Mouse (Mus musculus) heart, embryonic 15.5 days (tissue): Measurements from ENCODE around the gene Katnbl1. TPM values are rescaled to one million over a fixed set of nuclear protein-coding genes. Genes with fewer than 3 reads are reported as not detected.
A peak's percentile ranks its signal among the peaks of the same experiment; 100 is the strongest.

Experiments
- ATAC-seq: fragments of 200-750 bp; cut with Nextera tagmentation; replicated peaks from 2 replicates; pipeline ENCODE4 v1.8.0; 2017; ENCODE audit warnings: low read depth, moderate TSS enrichment; ENCODE audit not compliant: insufficient number of reproducible peaks, insufficient read depth, low FRiP score
- H3K27ac ChIP-seq: fragments of 300-500 bp; sonication (generic); 2 replicates; pipeline ENCODE4 v1.5.1; 2015; ENCODE audit warnings: mild to moderate bottlenecking, inconsistent platforms
- H3K27me3 ChIP-seq: fragments of 300-500 bp; sonication (generic); 2 replicates; pipeline ENCODE4 v1.6.1; 2015; ENCODE audit warnings: inconsistent platforms
- H3K36me3 ChIP-seq: fragments of 300-500 bp; sonication (generic); 2 replicates; pipeline ENCODE4 v1.6.1; 2015; ENCODE audit warnings: mild to moderate bottlenecking, inconsistent platforms
- H3K4me1 ChIP-seq: fragments of 300-500 bp; sonication (generic); replicated peaks from 2 replicates; pipeline ENCODE4 v1.6.1; 2015; ENCODE audit warnings: inconsistent platforms
- H3K4me2 ChIP-seq: fragments of 300-500 bp; sonication (generic); 2 replicates; pipeline ENCODE4 v1.6.1; 2015; ENCODE audit warnings: inconsistent platforms, mild to moderate bottlenecking, moderate library complexity
- H3K4me3 ChIP-seq: fragments of 300-500 bp; sonication (generic); 2 replicates; pipeline ENCODE4 v1.5.1; 2015; ENCODE audit warnings: mild to moderate bottlenecking, inconsistent platforms
- H3K9ac ChIP-seq: fragments of 300-500 bp; sonication (generic); 2 replicates; pipeline ENCODE4 v1.6.1; 2015; ENCODE audit warnings: mild to moderate bottlenecking, inconsistent platforms
- H3K9me3 ChIP-seq: fragments of 300-500 bp; sonication (generic); replicated peaks from 2 replicates; pipeline ENCODE4 v1.6.1; 2016; ENCODE audit warnings: inconsistent platforms
- WGBS: fragments of 180-500 bp; shearing (Covaris S2); methylation state at CpG from one replicate; pipeline ENCODE4 v1.1.7; 2015; ENCODE audit warnings: mixed read lengths; 5-methylcytosine and 5-hydroxymethylcytosine counted together
- polyA plus RNA-seq: library from polyadenylated mRNA; unstranded; fragments of >200 nt; fragmentation: Nextera tagmentation; extraction: Ambion mirVana; gene quantifications from 2 replicates; pipeline ENCODE4 v1.2.1, GENCODE M21; 2015

Gene Katnbl1
- polyA plus RNA-seq: 19.9 and 20.6 TPM in 2 replicates

- Histone ChIP-seq H3K36me3 (no peaks in the 10 kb centered on the region), H3K9me3 (no peaks in the 10 kb centered on the region), H3K4me1 (peaks cover 9% of the 10 kb centered on the region), H3K27me3 (no peaks in the 10 kb centered on the region), H3K4me3 (peak within 1 kb of the TSS; percentile 81), H3K4me2 (peak within 1 kb of the TSS; percentile 61), H3K27ac (peak within 1 kb of the TSS; percentile 85), H3K9ac (peak within 1 kb of the TSS; percentile 89)
- WGBS: under 1% methylated on average over 72 of the region's 72 CpGs
- ATAC-seq: peak; percentile 99
Measured at GRCm38 (mm10) chr2:112378973-112379898, at the start of gene Katnbl1. Katnbl1 (plus strand) TSS chr2:112379211.

GRCm38 (mm10) chr2:112332051-112332898, 46.7 kb upstream of the Katnbl1 start:
- H3K9me3 ChIP-seq: no peaks in the 10 kb centered on the region
- no peaks in the 10 kb centered on the region for H3K27me3 ChIP-seq
- no peak; the same call in 1 of the 2 replicates for ATAC-seq
- no peak overlapping the region for H3K4me3 ChIP-seq
- 37% methylated on average over 4 of the region's 4 CpGs for WGBS
- H3K36me3 ChIP-seq: peaks cover 31% of the 10 kb centered on the region
- H3K9ac ChIP-seq: no peak overlapping the region
- no peak overlapping the region for H3K4me2 ChIP-seq
- 0 out of 2 replicates have a peak overlapping the region, but pooled peaks have one; percentile 9 for H3K27ac ChIP-seq
- peaks cover 7% of the 10 kb centered on the region for H3K4me1 ChIP-seq

GRCm38 (mm10) chr2:112337211-112337610, 41.8 kb upstream of the Katnbl1 start:
- H3K27me3 ChIP-seq: no peaks in the 10 kb centered on the region
- no peak overlapping the region for H3K4me2 ChIP-seq
- H3K9me3 ChIP-seq: no peaks in the 10 kb centered on the region
- 91% methylated on average over 6 of the region's 6 CpGs for WGBS
- H3K27ac ChIP-seq: no peak overlapping the region
- no peak overlapping the region for H3K4me3 ChIP-seq
- peaks cover 2% of the 10 kb centered on the region for H3K4me1 ChIP-seq
- H3K36me3 ChIP-seq: peaks cover 59% of the 10 kb centered on the region
- H3K9ac ChIP-seq: no peak overlapping the region
- no peak for ATAC-seq

GRCm38 (mm10) chr2:112339736-112340135, 39.3 kb upstream of the Katnbl1 start:
- no peak overlapping the region for H3K9ac ChIP-seq
- H3K27me3 ChIP-seq: no peaks in the 10 kb centered on the region
- H3K4me1 ChIP-seq: no peaks in the 10 kb centered on the region
- WGBS: 91% methylated on average over 2 of the region's 2 CpGs
- H3K36me3 ChIP-seq: peaks cover 55% of the 10 kb centered on the region
- no peak overlapping the region for H3K27ac ChIP-seq
- no peak overlapping the region for H3K4me3 ChIP-seq
- H3K4me2 ChIP-seq: no peak overlapping the region
- H3K9me3 ChIP-seq: no peaks in the 10 kb centered on the region
- no peak for ATAC-seq

GRCm38 (mm10) chr2:112341117-112341516, 37.9 kb upstream of the Katnbl1 start:
- Histone ChIP-seq H3K27me3 (no peaks in the 10 kb centered on the region), H3K9ac (no peak overlapping the region), H3K27ac (no peak overlapping the region), H3K4me2 (no peak overlapping the region), H3K36me3 (peaks cover 50% of the 10 kb centered on the region), H3K4me3 (no peak overlapping the region), H3K4me1 (no peaks in the 10 kb centered on the region), H3K9me3 (no peaks in the 10 kb centered on the region)
- ATAC-seq: no peak
- 59% methylated on average over 3 of the region's 3 CpGs for WGBS

GRCm38 (mm10) chr2:112348246-112348645, 30.8 kb upstream of the Katnbl1 start:
- 85% methylated on average over 3 of the region's 3 CpGs for WGBS
- peaks cover 61% of the 10 kb centered on the region for H3K36me3 ChIP-seq
- ATAC-seq: no peak

GRCm38 (mm10) chr2:112353685-112354455, 25.1 kb upstream of the Katnbl1 start:
- 86% methylated on average over 7 of the region's 7 CpGs for WGBS
- ATAC-seq: no peak
- no peak overlapping the region for H3K4me3 ChIP-seq
- H3K36me3 ChIP-seq: peaks cover 83% of the 10 kb centered on the region
- no peaks in the 10 kb centered on the region for H3K27me3 ChIP-seq
- no peaks in the 10 kb centered on the region for H3K9me3 ChIP-seq
- H3K27ac ChIP-seq: no peak overlapping the region
- H3K4me2 ChIP-seq: no peak overlapping the region
- no peaks in the 10 kb centered on the region for H3K4me1 ChIP-seq
- no peak overlapping the region for H3K9ac ChIP-seq

More at GRCm38 (mm10) chr2:112348246-112348645, 30.8 kb upstream of the Katnbl1 start:
- Histone ChIP-seq H3K4me3 (no peak overlapping the region), H3K9ac (no peak overlapping the region), H3K27ac (no peak overlapping the region), H3K9me3 (no peaks in the 10 kb centered on the region), H3K27me3 (no peaks in the 10 kb centered on the region), H3K4me1 (no peaks in the 10 kb centered on the region), H3K4me2 (no peak overlapping the region)

GRCm38 (mm10) chr2:112359611-112360010, 19.4 kb upstream of the Katnbl1 start:
- Histone ChIP-seq H3K9ac (no peak overlapping the region), H3K36me3 (peaks cover 86% of the 10 kb centered on the region), H3K4me3 (no peak overlapping the region), H3K9me3 (no peaks in the 10 kb centered on the region), H3K27me3 (no peaks in the 10 kb centered on the region), H3K4me1 (no peaks in the 10 kb centered on the region), H3K27ac (no peak overlapping the region), H3K4me2 (no peak overlapping the region)
- WGBS: 74% methylated on average over 2 of the region's 2 CpGs
- no peak for ATAC-seq

- Histone ChIP-seq H3K9ac (no peak overlapping the region), H3K4me2 (no peak overlapping the region), H3K4me3 (no peak overlapping the region), H3K9me3 (no peaks in the 10 kb centered on the region), H3K27ac (no peak overlapping the region), H3K36me3 (peaks cover 85% of the 10 kb centered on the region), H3K4me1 (no peaks in the 10 kb centered on the region), H3K27me3 (no peaks in the 10 kb centered on the region)
- WGBS: 87% methylated on average over 12 of the region's 12 CpGs
- ATAC-seq: no peak
Measured at GRCm38 (mm10) chr2:112360012-112360780, 18.8 kb upstream of the Katnbl1 start.

- H3K4me3 ChIP-seq: no peak overlapping the region
- ATAC-seq: no peak
- no peak overlapping the region for H3K4me2 ChIP-seq
- H3K27me3 ChIP-seq: no peaks in the 10 kb centered on the region
- H3K9ac ChIP-seq: no peak overlapping the region
- no peaks in the 10 kb centered on the region for H3K9me3 ChIP-seq
- H3K27ac ChIP-seq: no peak overlapping the region
- WGBS: 92% methylated on average over 2 of the region's 2 CpGs
- H3K4me1 ChIP-seq: no peaks in the 10 kb centered on the region
- peaks cover 81% of the 10 kb centered on the region for H3K36me3 ChIP-seq
Measured at GRCm38 (mm10) chr2:112360781-112361169, 18.2 kb upstream of the Katnbl1 start.
